Mouse (Mus musculus) brain, embryonic 18.5 days (tissue): ENCODE data around the gene Nhej1.

Experiments used
- DNase-seq: peaks from one replicate; pipeline ENCODE4 v3.0.0-alpha.2; 2012; ENCODE audit warnings: low read depth, low spot score

The Nhej1 gene

GRCm38 (mm10) chr1:75125418-75125817, 418 bp upstream of the Nhej1 start:
- no peak for DNase-seq

- DNase-seq = no peak
These were observed 2.8 kb downstream of the Nhej1 start for GRCm38 (mm10) chr1:75122211-75122610.

- DNase-seq = peak; percentile 32
These were observed 72.9 kb downstream of the Nhej1 start for GRCm38 (mm10) chr1:75052091-75052490.

DNA sequence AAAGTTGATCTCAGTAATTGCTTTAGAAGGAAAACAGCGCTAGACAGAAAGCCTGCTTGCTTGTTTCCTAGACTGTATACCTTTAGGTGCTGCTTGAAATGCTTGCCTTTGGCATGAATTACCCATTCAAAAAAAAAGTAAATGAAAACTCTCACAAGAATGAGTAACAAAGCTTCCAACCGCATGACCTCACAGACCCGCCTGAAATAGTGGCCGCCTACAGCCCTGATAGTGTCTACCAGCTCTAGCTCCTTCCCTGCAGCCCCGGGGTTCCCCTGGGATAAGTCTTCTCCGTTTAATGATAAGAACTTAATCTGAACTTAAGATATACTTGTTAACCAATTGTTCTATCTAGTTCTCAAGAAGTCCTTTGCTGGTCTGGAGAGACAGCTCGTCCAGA, 73.6 kb downstream of the Nhej1 start:
- DNase-seq = no peak

DNA sequence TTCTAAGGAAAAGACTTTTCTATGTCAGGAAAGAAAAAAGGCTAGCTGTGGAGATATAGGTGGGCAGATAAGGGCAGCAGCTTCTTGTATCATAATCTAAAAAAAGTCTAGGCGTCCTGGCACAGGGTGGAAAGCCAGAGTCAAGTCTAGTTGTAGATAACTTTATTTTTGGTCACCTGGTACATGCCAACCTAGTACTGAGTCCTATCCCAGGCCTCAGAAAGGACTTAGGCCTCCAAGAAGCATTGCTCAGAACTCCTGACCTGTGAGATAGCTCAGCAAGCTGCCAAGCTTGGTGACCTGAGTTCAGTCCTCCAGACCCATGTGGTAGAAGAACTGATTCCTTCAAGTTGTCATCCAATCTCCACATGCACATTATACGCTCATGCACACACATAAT, 76.4 kb downstream of the Nhej1 start:
- no peak for DNase-seq

GRCm38 (mm10) chr1:75048041-75048440, 77.0 kb downstream of the Nhej1 start:
- no peak for DNase-seq

DNA sequence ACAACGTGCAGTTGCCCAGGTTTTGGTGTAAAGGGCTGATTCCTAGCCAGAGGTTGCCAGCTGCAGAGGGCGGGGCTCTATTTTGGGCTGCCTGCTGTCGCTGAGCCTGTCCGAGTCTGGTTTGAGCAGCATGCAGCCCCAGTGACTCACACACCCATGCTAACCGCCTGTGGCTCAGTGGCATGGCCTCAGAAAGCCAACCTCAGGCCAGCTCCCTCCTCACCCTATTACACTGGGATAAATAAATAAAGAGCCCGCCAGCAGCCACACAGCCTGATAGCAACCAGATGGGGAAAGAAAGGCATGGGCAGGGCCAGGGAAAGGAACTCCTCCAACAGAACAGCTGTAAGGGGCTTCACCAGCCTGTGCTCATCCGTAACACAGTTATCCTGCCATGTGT, 84.6 kb downstream of the Nhej1 start:
- DNase-seq = no peak

GRCm38 (mm10) chr1:75032041-75032440, 93.0 kb downstream of the Nhej1 start:
- DNase-seq = no peak

DNA sequence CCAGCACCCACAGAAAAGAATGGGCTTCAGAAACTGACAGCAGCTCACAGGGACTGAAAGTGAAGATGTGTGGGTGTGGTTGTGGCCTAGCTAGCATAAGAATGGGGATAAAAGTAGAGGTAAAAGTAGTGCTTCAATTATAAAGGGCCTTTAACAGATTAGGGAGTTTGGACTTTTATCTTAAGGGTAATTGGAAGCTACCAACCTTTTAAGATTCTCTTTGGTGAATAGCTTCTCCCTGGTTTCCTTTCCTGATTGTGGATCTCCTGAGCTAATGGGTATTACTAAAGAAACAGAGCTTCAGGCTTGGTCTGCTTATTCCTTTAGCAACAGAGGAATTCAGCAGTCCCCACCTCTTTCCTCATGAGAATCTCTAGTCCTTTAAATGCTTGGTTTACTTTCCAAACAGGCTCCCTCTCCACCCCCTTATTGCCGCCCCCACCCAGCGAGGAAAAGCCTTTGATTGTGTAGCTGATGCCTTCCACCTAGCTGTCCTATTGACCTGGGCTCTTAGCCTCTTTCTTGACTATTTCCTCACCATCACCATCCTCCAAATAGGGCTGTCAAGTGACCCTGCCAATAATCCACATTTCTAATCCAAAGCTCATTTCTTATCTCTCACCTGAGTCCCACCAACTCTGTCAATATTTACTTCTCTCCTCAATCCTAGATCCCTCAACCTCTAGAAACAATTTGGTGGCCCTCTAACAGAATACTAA, 97.8 kb downstream of the Nhej1 start:
- DNase-seq = no peak

DNA sequence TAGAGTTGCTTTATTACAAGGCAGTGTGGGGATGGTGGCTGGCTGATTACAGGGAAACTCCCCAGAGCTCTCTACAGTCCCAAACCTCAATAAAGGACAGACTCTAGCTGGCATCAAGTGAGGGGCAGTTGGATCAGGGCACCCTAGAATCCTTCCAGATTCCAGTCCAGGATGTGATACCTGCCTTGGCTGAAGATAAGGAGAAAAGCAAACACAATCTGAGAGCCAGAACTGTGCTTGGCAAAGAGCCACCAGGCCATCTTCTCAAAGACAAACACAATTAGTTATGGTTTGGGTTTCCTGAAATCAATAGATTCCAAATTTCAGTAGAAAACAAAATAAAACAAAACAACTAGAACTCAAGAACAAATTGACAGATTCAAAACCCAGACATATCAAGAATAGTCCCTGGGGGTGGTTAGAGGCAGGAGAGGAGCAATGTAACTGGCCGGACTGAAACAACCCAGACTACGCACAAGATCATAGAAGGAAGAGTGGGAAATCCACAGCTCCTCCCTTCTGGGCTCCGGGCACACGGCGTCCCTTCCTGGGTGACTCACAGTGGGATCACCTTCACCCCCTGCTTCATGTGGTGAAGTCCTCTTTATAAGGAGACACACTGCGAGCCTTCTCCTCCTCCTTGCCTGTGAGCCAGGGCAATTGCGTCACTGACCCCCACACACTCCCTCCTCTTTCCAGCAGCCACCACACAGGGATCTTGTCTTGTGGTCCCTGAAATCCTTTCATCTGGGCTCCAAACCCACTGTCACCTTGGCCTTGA, 100.4 kb downstream of the Nhej1 start:
- no peak for DNase-seq

DNA sequence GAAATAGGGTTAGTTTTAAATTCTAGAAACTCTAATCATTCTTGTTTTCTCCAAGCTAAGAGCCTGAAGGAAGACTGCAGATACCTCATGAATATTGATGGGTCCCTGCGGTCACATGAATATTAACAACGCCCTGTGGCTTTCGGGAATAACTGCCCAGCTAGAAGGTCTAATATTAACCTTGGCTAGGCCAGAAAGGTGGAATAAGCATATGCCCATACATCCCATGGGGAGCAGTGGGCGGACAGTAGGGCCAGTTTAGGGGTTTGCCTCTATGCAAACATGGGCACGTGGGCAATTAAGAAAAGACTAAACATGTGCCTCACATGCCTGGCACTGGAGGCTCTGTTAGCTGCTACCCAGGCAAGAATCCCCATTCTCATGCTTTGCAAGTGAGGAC, 102.8 kb downstream of the Nhej1 start:
- DNase-seq = no peak

DNA sequence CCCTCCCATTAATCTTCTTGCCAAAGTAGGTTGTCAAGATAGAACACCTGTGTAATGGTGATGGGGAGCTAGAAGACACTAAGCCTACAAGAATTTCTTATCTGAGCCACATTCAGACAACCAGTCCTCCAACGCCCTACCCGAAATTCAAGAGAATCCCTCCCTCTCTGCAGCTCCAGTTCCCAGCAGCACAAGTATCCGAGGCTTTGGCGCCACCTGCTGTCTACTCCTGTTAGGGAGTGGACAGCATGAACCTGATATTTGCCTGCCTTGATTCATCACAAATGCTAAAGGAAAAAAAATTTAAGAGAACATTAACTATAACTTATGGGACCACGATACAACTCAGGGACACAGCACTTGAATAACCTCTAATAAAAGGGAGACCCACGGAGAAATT, 108.2 kb downstream of the Nhej1 start:
- peak; percentile 54 for DNase-seq

DNA sequence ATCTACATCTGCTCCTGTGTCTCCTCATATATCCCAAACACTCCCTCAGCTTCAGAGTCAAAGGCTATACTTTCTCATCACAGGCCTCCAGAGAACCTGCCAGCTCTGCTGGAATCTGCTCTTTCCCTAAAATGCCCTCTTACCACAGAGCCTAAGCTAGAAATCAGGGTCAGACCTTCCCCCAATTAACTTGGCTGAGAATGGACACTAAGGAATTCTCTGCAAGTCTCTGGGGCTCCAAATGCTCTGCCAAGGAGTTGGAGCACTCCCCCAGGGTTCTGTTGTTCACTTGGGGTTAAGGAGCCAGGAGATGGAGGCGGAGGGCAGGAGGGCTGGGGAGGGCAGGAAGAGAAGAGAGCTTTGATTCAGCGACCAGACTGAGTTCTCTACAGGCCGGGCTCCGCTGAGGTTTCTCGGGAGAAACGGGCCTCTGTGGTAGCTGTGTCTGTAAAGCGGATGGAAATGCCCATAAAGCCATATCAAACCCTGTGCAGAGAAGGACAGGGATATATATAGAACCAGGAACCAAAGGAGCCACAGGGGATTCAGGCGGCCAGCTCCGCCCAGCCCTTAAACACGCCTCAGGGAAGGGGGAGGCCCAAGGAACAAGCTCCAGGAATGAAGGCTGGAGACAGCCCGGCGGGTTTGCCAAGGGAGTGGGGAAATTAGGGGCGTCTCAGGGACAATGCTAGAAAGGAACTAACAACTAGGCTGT, 109.3 kb downstream of the Nhej1 start:
- no peak for DNase-seq

- DNase-seq = no peak
These were observed 110.7 kb downstream of the Nhej1 start for GRCm38 (mm10) chr1:75014210-75014845.

DNA sequence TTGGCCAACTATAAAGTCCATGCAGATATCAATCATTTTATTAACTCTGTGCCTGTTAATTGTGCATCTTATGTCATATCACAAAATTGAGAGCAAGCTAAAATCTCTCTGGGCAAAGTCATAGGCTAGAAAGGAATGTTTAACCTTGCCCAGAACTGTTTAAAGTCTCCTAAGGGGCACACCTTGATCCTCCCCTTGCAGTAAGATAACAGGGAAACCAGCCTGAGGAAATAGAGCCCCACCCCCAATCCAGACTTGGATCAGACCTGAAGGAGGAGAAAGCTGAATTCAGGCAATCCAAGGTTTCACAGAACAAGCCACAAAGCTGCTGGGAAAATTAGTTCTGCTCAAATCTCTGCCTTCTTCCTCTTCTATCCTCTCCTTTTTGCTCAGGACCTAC, 114.2 kb downstream of the Nhej1 start:
- no peak for DNase-seq

- DNase-seq = no peak
These were observed 114.8 kb downstream of the Nhej1 start for GRCm38 (mm10) chr1:75010203-75010602.

- no peak for DNase-seq
These were observed 119.0 kb downstream of the Nhej1 start for GRCm38 (mm10) chr1:75006016-75006415.

- DNase-seq = no peak
These were observed 123.8 kb downstream of the Nhej1 start for GRCm38 (mm10) chr1:75001183-75001582.

DNA sequence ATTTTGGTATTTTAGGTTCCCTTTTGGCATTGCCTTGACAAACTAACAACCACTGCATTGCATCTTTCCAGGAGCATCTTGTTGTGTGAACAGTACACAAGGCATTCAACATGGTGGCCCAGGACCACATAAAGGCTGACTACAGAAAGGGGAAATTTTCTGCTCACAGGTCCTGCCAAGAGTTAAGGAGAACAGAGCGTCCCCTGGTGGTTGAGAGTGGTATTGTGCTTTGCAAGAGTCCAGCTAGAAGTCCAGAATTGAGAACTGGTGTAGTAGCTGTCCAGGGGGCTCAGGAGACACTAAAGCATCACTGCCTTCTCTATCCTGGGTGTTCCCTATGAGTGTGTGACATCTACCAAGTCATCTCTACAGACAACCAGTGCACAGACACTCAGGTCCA, 124.5 kb downstream of the Nhej1 start:
- DNase-seq = no peak

- DNase-seq = no peak
These were observed 125.8 kb downstream of the Nhej1 start for GRCm38 (mm10) chr1:74999173-74999572.

DNA sequence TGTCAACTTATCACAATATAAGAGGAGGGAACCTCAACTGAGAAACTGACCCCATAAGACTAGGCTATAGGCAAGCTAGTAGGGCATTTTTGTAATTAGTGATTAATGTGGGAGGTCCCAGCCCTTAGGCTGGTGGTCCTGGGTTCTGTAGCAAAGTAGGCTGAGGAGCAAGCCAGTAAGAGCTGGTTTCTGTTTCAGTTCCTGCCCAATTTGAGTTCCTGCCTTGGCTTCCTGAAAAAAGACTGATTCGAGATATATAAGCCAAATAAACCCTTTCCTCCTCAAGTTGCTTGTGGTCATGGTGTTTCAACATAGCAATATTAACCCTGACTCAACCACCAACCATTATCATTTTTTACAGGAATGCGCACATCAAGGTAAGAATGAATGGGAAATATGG, 127.8 kb downstream of the Nhej1 start:
- DNase-seq = no peak

GRCm38 (mm10) chr1:74977001-74977400, 148.0 kb downstream of the Nhej1 start:
- no peak for DNase-seq
